Mouse (Mus musculus) heart, embryonic 11.5 days (tissue): ENCODE measurements around the gene Ttc22. TPM values are rescaled to one million over a fixed set of nuclear protein-coding genes. Genes with fewer than 3 reads are reported as not detected.

Experiments
- ATAC-seq: fragments of 200-750 bp; cut with Nextera tagmentation; replicated peaks from 2 replicates; pipeline ENCODE4 v1.8.0; 2017; ENCODE audit warnings: moderate library complexity; ENCODE audit not compliant: insufficient number of reproducible peaks, low FRiP score, low TSS enrichment
- H3K27ac ChIP-seq: fragments of 300-500 bp; sonication (generic); 2 replicates; pipeline ENCODE4 v1.5.1; 2014; ENCODE audit warnings: mild to moderate bottlenecking, low read depth, low read length
- H3K27me3 ChIP-seq: fragments of 300-500 bp; sonication (generic); 2 replicates; pipeline ENCODE4 v1.6.1; 2014; ENCODE audit warnings: mild to moderate bottlenecking, low read length, mixed read lengths; ENCODE audit not compliant: control insufficient read depth, insufficient read depth
- H3K36me3 ChIP-seq: fragments of 300-500 bp; sonication (generic); 2 replicates; pipeline ENCODE4 v1.6.1; 2014; ENCODE audit warnings: mild to moderate bottlenecking, low read length, moderate library complexity, mixed read lengths; ENCODE audit not compliant: control insufficient read depth, insufficient read depth
- H3K4me1 ChIP-seq: fragments of 300-500 bp; sonication (generic); 2 replicates; pipeline ENCODE4 v1.6.1; 2014; ENCODE audit warnings: low read length; ENCODE audit not compliant: control insufficient read depth, insufficient read depth
- H3K4me2 ChIP-seq: fragments of 300-500 bp; sonication (generic); 2 replicates; pipeline ENCODE4 v1.6.1; 2014; ENCODE audit warnings: mild to moderate bottlenecking, moderate library complexity
- H3K4me3 ChIP-seq: fragments of 300-500 bp; sonication (generic); 2 replicates; pipeline ENCODE4 v1.5.1; 2014; ENCODE audit warnings: low read depth, low read length
- H3K9ac ChIP-seq: fragments of 300-500 bp; sonication (generic); 2 replicates; pipeline ENCODE4 v1.6.1; 2014; ENCODE audit warnings: mild to moderate bottlenecking, low read depth, low read length, moderate library complexity
- H3K9me3 ChIP-seq: fragments of 300-500 bp; sonication (generic); replicated peaks from 2 replicates; pipeline ENCODE4 v1.6.1; 2016; ENCODE audit warnings: low read length; ENCODE audit not compliant: control insufficient read depth
- WGBS: fragments of 180-500 bp; shearing (Covaris S2); extraction: QIAGEN DNeasy Blood & Tissue Kit; methylation state at CpG from one replicate; pipeline ENCODE4 v1.1.7; 2014; ENCODE audit not compliant: insufficient replicate concordance; 5-methylcytosine and 5-hydroxymethylcytosine counted together
- polyA plus RNA-seq: library from polyadenylated mRNA; unstranded; fragments of >200 nt; fragmentation: Nextera tagmentation; extraction: Ambion mirVana; gene quantifications from 2 replicates; pipeline ENCODE4 v1.2.1, GENCODE M21; 2014

Gene Ttc22
- polyA plus RNA-seq, 1 experiment from 2014 or later = 0.43 TPM

DNA sequence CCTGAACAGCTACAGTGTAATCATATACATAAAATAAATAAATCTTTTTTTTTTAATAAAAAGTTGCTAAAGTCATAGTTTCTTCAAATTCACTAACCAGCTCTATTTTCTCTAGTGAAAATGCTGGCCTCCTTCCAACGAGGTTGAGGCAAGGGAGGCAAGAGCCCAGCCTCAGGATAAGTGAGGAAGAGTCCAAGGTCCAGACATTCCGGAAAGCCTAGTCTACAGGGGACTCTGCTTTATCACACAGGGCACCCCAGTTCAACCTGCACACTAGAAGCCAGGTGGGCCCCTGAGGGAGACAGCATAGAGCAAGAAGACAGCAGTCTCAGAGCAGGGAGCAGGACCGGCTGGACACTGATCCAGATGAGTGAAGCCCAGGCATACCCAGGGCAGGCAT lies 804 bp upstream of the Ttc22 start:
- Histone ChIP-seq H3K4me2 (no peak overlapping the region), H3K9me3 (no peaks in the 10 kb centered on the region), H3K9ac (no peak overlapping the region), H3K4me3 (no peak overlapping the region), H3K4me1 (no peaks in the 10 kb centered on the region; the same call in 1 of the 2 replicates), H3K27me3 (peaks cover 56% of the 10 kb centered on the region), H3K27ac (no peak overlapping the region), H3K36me3 (no peaks in the 10 kb centered on the region)
- 68% methylated on average over 3 of the region's 3 CpGs for WGBS
- no peak for ATAC-seq

DNA sequence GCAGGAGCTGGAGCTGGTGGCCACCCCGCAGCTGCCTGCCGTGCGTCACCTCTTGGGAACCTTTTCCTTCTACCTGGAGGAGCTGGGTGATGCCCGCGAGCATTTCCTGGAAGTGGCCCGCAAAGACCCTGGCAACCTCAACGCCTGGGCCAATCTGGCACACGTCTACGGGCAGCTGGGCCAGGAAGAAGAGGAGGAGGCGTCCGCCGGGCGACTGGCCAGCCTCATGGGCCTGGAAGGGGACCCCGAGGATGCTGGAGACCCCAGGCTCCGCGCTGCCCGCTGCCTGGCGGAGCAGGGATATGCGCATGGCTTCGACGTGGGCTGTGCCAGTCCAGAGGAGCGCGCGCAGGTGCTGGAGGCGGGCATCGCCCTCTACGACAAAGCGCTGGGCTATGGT lies 480 bp downstream of the Ttc22 start:
- no peak overlapping the region for H3K9ac ChIP-seq
- no peak overlapping the region for H3K4me3 ChIP-seq

DNA sequence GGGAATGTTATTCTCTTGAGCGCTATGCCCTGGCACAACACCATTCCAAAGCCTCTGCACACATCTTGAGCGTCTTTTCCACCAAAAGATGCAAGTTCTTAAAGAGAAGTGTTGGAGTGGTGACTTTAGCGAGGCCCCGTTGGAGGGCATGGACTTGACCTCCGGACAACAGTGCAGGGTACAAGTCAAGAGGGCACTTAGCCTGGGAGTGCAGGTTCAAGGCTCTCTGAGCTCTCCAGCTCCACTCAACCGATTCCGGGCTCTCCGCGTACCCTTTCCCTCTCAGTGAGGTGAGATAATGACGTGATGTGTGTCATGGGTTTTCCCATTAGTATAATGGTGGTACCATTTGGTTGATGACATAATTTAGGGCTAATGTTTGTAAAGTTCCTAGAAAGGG lies 2.0 kb downstream of the Ttc22 start:
- Histone ChIP-seq H3K9ac (no peak overlapping the region), H3K36me3 (no peaks in the 10 kb centered on the region), H3K4me2 (no peak overlapping the region), H3K27ac (no peak overlapping the region), H3K9me3 (no peaks in the 10 kb centered on the region), H3K27me3 (peaks cover 61% of the 10 kb centered on the region), H3K4me3 (no peak overlapping the region), H3K4me1 (no peaks in the 10 kb centered on the region)
- WGBS = 78% methylated on average over 10 of the region's 10 CpGs
- ATAC-seq = no peak

More for the DNA sequence above, 480 bp downstream of the Ttc22 start:
- H3K9me3 ChIP-seq = no peaks in the 10 kb centered on the region
- H3K4me1 ChIP-seq = no peaks in the 10 kb centered on the region
- peaks cover 58% of the 10 kb centered on the region for H3K27me3 ChIP-seq
- 24% methylated on average over 25 of the region's 28 CpGs for WGBS
- no peak overlapping the region for H3K4me2 ChIP-seq
- no peak overlapping the region for H3K27ac ChIP-seq
- no peaks in the 10 kb centered on the region for H3K36me3 ChIP-seq
- no peak for ATAC-seq

DNA sequence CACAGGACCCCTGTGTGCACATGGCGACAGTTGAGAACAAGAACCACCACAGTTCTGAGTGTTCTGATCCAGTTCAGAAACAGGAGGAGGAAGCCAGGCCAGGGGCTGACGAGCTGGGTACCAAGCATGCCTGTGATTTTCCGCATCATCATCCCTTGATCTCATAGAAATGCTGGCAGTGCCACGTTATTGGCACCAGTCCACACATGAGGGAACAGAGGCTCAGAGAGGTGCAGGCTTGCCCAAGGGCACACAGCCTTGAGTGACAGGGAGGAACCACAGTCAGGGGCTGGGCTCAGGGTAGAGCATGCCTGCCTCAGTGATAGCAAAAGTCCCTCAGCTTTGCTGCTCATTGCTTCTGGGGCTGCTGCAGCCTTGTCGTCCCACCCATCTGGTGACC lies 5.6 kb downstream of the Ttc22 start:
- Histone ChIP-seq H3K4me1 (peaks cover 3% of the 10 kb centered on the region; the same call in 1 of the 2 replicates), H3K27ac (no peak overlapping the region), H3K9ac (no peak overlapping the region), H3K4me2 (no peak overlapping the region), H3K4me3 (no peak overlapping the region), H3K9me3 (no peaks in the 10 kb centered on the region), H3K27me3 (peaks cover 45% of the 10 kb centered on the region), H3K36me3 (no peaks in the 10 kb centered on the region)
- WGBS = 82% methylated on average over 5 of the region's 5 CpGs
- ATAC-seq = no peak

DNA sequence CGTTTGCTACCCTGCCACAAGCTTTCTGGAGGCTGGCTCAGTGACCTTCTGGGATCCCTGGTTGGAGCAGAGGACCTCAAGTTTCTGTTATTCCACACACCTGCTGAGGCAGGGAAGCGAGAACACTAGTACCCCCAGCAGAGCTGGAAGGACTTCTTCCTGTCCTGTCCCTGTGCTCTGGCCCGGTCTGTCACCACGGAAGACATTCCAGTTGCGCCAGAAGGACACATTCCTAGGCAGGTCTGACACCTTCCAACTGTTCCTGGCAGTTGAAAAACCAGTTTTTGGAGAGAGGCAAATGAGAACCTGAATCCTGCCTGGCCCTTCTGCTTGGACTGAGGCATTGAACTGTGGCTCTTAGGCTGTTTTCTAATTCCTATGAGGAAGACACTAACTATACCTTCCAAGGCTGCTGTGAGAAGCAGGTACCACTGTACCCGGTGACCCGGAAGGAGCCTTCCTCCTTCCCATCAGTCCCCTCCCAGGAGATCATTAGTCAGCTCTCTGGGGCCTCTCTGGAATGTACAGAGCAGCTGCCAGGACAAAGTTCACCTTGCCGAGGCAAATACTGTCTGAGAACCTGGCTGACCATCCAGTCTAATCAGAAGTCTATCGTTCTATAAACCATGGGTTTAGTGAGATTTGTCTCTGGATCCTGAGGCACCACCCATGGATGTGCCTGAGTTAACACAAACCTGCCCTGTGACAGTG lies 6.6 kb downstream of the Ttc22 start:
- no peak overlapping the region for H3K9ac ChIP-seq
- peaks cover 35% of the 10 kb centered on the region for H3K27me3 ChIP-seq
- ATAC-seq = no peak
- H3K4me1 ChIP-seq = peaks cover 3% of the 10 kb centered on the region; the same call in 1 of the 2 replicates
- no peak overlapping the region for H3K4me3 ChIP-seq
- WGBS = 22% methylated on average over 9 of the region's 9 CpGs
- H3K27ac ChIP-seq = no peak overlapping the region
- H3K9me3 ChIP-seq = no peaks in the 10 kb centered on the region
- no peaks in the 10 kb centered on the region for H3K36me3 ChIP-seq
- no peak overlapping the region for H3K4me2 ChIP-seq

DNA sequence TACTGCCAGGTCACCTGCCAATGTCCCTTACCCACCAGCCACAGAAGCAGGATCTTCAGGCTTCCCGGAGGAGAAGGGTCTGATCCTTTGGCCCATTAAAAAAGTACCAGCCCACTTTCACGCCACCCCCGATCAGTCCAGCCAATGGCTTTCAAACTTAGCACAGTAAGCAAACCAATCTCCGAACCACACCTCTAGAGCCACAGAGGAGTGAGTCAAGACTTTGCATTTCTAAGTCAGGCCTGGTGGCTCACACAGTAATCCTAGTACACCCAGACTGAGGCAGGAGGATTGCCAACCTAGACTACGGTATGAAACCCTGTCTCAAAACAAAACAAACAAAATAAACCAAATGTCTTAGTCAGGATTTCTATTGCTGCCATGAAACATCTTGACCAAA lies 7.1 kb downstream of the Ttc22 start:
- Histone ChIP-seq H3K27ac (no peak overlapping the region), H3K4me3 (no peak overlapping the region), H3K4me1 (peaks cover 3% of the 10 kb centered on the region; the same call in 1 of the 2 replicates), H3K27me3 (peaks cover 30% of the 10 kb centered on the region), H3K36me3 (no peaks in the 10 kb centered on the region), H3K4me2 (no peak overlapping the region), H3K9ac (no peak overlapping the region), H3K9me3 (no peaks in the 10 kb centered on the region)
- no peak for ATAC-seq
- 58% methylated on average over 5 of the region's 5 CpGs for WGBS

DNA sequence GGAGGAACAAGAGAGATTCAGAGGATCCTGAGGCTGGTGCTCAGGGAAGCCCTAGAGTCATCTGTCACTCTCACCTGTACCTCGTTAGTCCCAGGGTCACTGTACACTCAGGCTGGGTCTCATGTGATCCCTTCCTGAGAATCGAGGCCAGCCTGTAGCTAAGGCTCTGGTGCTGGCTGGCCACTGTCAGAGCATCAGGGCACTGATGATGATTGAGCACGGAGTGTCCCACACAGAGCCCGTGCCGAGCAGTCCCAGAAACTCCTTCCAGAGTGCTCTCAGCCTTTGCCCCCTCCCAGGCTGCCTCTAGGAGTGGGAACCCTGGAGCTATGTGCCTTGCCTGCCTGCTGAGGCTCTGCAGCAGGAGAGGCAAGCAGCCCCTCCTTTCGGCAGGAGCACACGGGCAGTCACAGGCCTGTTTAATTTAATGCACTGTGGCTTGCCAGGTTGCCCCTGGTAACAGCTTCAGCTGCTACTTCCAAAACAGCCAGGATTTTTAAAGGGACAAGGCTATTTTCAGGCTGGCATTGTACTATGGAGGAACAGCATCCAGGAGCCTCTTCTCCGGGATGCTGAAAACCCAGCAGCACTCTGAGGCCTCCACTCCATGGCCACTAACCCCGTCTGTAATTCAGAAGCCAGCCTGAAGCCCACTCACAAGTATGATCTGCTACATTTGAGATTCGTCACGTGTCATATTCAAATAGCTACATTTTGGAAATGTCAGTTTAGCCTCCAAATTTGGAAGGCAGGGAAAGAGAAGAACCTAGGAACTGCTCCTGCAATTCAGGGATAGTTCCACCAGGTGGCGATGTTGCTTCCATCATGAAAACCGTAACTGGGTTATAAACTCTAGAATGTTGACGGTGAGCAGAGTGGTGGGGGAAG lies 8.3 kb downstream of the Ttc22 start:
- peaks cover 23% of the 10 kb centered on the region for H3K27me3 ChIP-seq
- no peaks in the 10 kb centered on the region for H3K36me3 ChIP-seq
- no peak overlapping the region for H3K27ac ChIP-seq
- no peak for ATAC-seq
- H3K4me3 ChIP-seq = no peak overlapping the region
- WGBS = 29% methylated on average over 14 of the region's 14 CpGs
- H3K4me2 ChIP-seq = no peak overlapping the region
- H3K9ac ChIP-seq = no peak overlapping the region
- no peaks in the 10 kb centered on the region for H3K9me3 ChIP-seq
- H3K4me1 ChIP-seq = peaks cover 3% of the 10 kb centered on the region; the same call in 1 of the 2 replicates

DNA sequence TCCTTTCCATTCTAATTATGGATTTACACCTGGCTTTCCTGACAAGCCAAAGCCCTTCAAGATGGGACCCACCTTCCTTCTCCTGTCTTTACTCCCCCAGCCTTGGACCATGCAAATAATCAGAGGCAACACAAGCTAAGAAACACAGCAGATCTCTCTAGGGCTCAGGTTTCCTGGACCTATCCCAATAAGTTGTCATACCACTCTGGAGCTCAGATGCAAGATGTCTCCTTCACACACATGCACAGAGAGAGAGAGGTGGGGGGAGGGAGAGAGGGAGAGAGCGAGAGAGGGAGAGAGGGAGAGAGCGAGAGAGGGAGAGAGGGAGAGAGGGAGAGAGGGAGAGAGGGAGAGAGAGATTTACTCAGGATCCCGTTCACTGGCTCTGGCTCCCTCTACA lies 10.1 kb downstream of the Ttc22 start:
- H3K9ac ChIP-seq = no peak overlapping the region
- no peak overlapping the region for H3K27ac ChIP-seq
- H3K4me2 ChIP-seq = no peak overlapping the region
- H3K36me3 ChIP-seq = no peaks in the 10 kb centered on the region
- H3K4me1 ChIP-seq = peaks cover 3% of the 10 kb centered on the region; the same call in 1 of the 2 replicates
- no peak overlapping the region for H3K4me3 ChIP-seq
- H3K9me3 ChIP-seq = no peaks in the 10 kb centered on the region
- no peak for ATAC-seq
- peaks cover 20% of the 10 kb centered on the region for H3K27me3 ChIP-seq
- 40% methylated on average over 1 of the region's 3 CpGs for WGBS
